Mouse (Mus musculus): ENCODE data around the gene Gsc. TPM values are rescaled to one million over a fixed set of nuclear protein-coding genes. Genes with fewer than 3 reads are reported as not detected.
A peak's percentile ranks its signal among the peaks of the same experiment; 100 is the strongest.

Gsc gene
- total RNA-seq (2017) = not detected in 2 replicates

DNA sequence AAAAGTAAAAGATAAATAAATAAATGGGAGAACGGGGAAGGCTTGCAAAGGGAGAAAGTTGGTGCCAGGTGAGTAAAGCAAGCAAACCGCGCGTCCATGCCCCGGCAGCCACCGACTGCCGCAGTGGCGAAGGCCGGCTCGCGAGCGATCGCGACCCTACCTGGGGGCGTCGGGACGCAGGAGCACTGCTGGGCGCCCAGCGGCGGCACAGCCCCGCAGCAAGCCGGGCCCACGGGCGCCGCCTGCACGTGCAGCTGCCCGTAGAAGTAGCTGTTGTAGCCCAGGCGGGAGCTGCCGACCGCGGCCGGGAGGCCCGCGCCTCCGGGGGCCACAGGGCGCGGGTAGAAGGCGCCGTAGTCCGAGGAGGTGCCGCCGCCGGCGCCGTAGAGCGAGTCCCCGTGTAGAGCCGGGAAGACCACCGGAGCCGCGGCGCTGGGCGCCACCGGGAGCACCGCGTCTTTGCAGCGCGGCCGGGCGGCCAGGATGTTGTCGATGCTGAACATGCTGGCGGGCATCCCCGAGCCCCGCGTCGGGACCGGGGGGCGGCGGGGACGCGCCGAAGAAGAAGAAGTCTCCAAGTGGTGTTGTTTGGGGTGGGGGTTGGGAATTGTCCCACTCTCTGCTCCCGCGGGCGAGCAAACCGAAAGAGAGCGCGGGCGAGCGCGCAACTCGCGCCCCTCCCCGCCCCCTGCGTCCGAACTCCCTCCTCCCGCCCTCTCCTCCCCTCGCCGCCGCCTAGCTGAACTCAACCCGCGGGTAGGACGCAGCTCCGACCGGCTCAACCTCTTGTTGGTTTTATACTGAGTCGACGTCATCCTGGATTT is at the start of gene Gsc:
Gene Gsc (minus strand): TSS at position 730 of the 824 bp plus-strand sequence.
- no peak for ATAC-seq (replicated peaks; ENCODE audit: low read depth, poor library complexity, severe bottlenecking)

DNA sequence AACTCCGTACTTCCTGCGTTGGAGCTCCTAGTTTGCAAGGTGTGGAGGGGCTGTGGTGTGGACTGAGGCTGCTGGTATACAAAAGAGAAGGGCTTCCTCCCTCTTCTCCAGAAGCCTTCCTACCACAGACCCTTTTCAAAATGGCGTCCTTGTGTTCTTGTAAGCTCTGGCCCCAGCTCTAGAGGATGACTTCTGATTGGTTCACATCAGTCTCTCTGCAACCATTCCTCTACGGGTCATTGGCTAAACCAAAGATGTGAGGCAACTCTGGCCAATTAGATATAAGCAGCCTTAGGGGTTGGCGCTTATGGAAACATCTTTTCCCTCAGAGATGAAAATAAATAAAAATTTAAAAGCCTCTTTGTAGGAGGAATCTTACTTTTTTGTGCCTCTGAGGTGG is 46.6 kb upstream of the Gsc start:
- ATAC-seq (replicated peaks; ENCODE audit: low read depth, poor library complexity, severe bottlenecking) = no peak

DNA sequence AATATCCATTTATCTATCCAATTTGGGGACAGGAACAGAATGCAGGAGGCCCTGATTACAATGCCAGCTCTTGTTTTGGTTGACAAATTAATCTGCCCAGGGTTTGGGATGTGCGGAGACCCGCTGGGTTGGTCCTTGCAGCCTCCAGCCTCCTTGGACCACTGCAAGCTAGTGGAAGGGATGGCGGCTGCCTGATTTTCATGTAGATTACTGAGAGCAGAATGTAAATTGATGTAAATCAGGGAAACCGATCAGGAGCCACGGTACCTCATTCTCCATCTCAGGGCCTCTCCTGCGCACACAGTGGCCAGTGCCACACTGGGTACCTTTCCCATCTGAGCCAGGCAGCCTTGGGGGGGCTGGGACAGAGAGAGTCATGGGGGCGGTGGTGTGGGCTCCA is 34.8 kb upstream of the Gsc start:
- no peak for ATAC-seq (replicated peaks; ENCODE audit: low read depth, poor library complexity, severe bottlenecking)

DNA sequence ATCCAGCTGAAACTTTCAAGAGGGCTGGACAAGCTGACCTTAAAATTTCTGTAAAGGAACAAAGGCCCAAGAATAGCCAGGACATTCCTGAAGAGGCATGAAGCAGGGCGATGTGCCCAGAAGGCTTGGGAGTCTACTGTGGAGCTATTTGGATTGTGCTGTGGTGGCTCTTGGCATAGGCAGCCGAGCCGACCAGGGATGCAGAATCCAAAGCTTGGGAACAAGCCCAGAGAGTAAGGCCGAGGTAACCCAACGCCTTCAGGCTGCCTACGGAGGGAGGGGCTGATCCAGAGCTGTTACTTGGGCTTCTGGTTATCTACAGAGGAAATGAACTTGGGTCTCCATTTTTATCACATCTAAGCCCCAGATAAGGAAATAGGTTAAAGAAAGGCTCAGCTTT is 18.9 kb upstream of the Gsc start:
- no peak for ATAC-seq (replicated peaks; ENCODE audit: low read depth, poor library complexity, severe bottlenecking)

- no peak for ATAC-seq (replicated peaks; ENCODE audit: low read depth, poor library complexity, severe bottlenecking)
Measured at GRCm38 (mm10) chr12:104486205-104486604, 13.1 kb upstream of the Gsc start.

GRCm38 (mm10) chr12:104485161-104485560 is 12.0 kb upstream of the Gsc start:
- no peak for ATAC-seq (replicated peaks; ENCODE audit: low read depth, poor library complexity, severe bottlenecking)

- ATAC-seq (replicated peaks; ENCODE audit: low read depth, poor library complexity, severe bottlenecking) = no peak
Measured at GRCm38 (mm10) chr12:104481007-104481406, 7.9 kb upstream of the Gsc start.

GRCm38 (mm10) chr12:104478193-104478592 is 5.1 kb upstream of the Gsc start:
- ATAC-seq (replicated peaks; ENCODE audit: low read depth, poor library complexity, severe bottlenecking) = no peak

DNA sequence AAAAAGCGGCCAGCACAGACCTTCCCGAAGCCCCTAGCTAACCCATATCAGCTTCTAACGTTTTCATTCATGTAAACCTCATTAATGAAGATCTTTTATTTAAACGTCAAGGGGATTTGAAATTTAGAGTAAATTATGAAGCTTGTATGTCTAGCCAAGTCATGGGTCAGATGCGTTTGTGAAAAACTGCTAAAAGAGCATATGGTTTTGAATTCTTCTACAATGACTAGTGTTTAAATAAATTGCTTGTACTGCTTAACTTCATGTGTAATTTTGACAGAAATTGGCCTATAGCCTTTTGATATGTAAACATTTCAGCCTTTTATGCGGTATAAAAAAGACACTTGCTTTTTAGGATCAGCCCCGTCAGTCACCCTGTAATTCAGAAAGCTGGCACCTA is 4.4 kb upstream of the Gsc start:
- ATAC-seq (replicated peaks; ENCODE audit: low read depth, poor library complexity, severe bottlenecking) = no peak

GRCm38 (mm10) chr12:104477066-104477465 is 3.9 kb upstream of the Gsc start:
- ATAC-seq (replicated peaks; ENCODE audit: low read depth, poor library complexity, severe bottlenecking) = no peak

DNA sequence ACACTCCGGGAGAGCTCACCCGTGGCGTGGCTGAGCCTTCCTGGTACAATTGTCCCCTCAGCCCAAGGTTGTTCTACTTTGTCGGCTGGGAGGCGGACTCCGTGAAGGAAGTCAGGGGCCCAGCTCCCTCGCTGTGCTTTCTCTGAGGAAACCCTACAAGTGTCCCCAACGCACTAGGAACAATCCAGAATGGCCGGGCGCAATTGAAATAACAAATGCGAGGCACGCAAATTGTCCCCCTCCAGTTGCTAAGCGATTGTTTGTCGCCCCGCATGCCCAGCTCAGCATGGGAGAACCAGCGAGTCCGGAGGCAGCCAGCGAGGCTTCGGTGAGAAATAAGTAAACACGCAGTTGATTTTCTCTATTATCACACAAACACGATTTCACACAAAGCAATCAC is 2.8 kb upstream of the Gsc start:
- ATAC-seq (replicated peaks; ENCODE audit: low read depth, poor library complexity, severe bottlenecking) = no peak

DNA sequence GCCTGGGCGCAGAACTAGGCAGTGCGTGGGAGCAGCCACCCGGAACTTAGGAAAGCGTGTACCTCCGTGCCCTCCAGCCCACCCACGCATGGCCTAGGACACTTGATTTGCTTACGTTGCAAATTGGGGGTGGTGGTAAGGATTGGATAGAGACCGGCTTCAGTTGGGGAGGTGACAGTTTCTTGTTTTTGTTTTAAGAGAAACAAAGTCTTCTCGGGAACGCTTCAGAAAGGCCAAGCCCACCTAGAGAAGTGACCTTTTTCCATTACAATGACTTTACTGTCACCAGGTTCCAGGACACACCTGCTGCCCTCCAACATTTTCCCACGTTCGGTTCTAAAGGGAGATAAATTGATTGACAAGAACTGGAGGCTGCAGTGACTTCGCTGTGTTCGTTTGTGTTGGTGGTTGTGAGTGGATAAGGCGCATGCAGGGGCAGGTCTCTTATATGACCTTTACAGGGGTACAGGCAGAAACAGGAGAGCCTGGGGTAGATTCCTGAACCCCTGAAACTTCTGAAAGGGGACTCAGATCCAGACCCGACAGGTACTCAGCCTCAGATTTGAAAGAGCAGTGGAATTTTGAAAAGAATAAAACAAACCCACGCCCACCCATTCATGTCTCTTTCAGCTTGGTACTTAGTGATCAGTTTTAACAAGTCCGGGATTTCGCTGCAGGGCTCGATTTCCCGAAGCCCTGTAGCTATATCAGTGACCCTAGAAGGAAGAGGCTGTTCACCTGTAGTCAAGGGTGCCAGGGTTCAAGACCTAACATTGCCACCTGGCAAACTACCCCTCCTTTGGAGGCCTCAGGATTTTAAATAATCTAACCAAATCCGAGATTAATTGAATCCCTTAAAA is 2.0 kb upstream of the Gsc start:
- no peak for ATAC-seq (replicated peaks; ENCODE audit: low read depth, poor library complexity, severe bottlenecking)

GRCm38 (mm10) chr12:104474191-104474871 is 1.2 kb upstream of the Gsc start:
- no peak for ATAC-seq (replicated peaks; ENCODE audit: low read depth, poor library complexity, severe bottlenecking)

GRCm38 (mm10) chr12:104473492-104473891 is 362 bp upstream of the Gsc start:
- ATAC-seq (replicated peaks; ENCODE audit: low read depth, poor library complexity, severe bottlenecking) = no peak

GRCm38 (mm10) chr12:104472218-104472525 is 958 bp downstream of the Gsc start:
- no peak for ATAC-seq (replicated peaks; ENCODE audit: low read depth, poor library complexity, severe bottlenecking)

GRCm38 (mm10) chr12:104471351-104472217 is 1.5 kb downstream of the Gsc start:
- peak; percentile 78 for ATAC-seq (replicated peaks; ENCODE audit: low read depth, poor library complexity, severe bottlenecking)

- no peak for ATAC-seq (replicated peaks; ENCODE audit: low read depth, poor library complexity, severe bottlenecking)
Measured at GRCm38 (mm10) chr12:104470646-104471045, 2.5 kb downstream of the Gsc start.

- no peak for ATAC-seq (replicated peaks; ENCODE audit: low read depth, poor library complexity, severe bottlenecking)
Measured at GRCm38 (mm10) chr12:104468783-104469182, 4.3 kb downstream of the Gsc start.

- ATAC-seq (replicated peaks; ENCODE audit: low read depth, poor library complexity, severe bottlenecking) = no peak
Measured at GRCm38 (mm10) chr12:104467372-104467771, 5.8 kb downstream of the Gsc start.

GRCm38 (mm10) chr12:104466930-104467329 is 6.2 kb downstream of the Gsc start:
- no peak for ATAC-seq (replicated peaks; ENCODE audit: low read depth, poor library complexity, severe bottlenecking)

Measured in common myeloid progenitor, adult 5-6 weeks (primary cell).